Mouse (Mus musculus) spleen, postnatal 14 days (tissue): ENCODE measurements around the gene Spz1.
A peak's percentile ranks its signal among the peaks of the same experiment; 100 is the strongest.

Experiments used
- DNase-seq, 2 experiments: peaks; one replicate each; pipeline ENCODE4 v3.0.0; 2021 to 2022; ENCODE audit warnings: low spot score in 2 of 2

Gene Spz1

GRCm38 (mm10) chr13:92580220-92581043, 4.5 kb upstream of the Spz1 start:
- peak; percentile 33 to 57 for DNase-seq

DNA sequence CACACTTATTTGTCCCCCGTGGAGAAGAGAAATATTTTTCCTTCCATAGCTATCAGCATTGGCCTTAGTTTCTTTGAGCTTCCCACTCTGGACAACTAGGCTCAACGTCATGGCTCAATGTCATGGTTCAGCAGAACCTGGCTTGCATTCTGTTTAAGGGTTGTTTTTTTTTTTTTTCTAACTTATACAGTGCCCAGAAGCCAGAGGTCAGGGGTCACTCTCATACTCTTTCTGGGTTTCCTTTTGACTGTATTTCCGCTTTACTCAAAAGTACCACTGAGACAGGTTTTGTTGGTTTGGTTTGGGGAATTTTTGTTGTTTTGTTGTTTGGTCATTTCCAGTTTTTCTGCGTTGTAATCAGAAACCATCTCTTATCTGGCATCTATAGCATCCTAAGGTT, 2.2 kb upstream of the Spz1 start:
- DNase-seq = no peak

GRCm38 (mm10) chr13:92576688-92577087, 716 bp upstream of the Spz1 start:
- DNase-seq = no peak

- DNase-seq = no peak
These were observed 16.5 kb downstream of the Spz1 start for GRCm38 (mm10) chr13:92559429-92559828.

GRCm38 (mm10) chr13:92557229-92557628, 18.7 kb downstream of the Spz1 start:
- DNase-seq = no peak

DNA sequence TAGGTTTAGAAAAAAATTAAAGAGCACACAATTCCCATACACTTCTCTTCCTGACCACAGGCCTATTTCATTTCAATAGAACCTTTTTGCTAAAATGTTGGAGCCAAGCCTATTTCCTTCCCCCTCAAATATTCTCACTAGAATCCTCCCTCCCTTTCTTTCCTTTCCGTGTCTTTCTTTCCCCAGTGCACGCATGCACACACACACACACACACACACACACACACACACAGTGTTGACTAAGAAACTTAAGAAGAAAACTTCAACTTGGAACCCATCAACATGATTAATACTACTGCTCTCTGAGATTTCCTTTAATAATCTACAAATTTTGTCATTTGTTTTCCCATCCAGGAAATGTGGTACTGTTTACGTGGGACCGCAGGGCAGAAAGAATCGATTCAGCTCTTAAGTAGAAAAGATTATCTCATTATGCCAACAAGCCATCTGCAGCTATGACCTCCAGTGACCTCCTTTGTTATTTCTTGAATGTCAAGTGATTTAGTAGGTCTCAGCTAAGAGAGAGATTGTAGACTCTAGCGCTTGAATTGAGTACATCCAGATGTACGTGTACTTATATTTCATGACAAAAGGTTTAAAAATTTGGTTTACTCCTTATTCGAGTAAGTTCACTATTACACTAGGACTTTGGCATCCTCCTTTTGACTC, 19.4 kb downstream of the Spz1 start:
- no peak for DNase-seq

- DNase-seq = no peak
These were observed 28.9 kb downstream of the Spz1 start for GRCm38 (mm10) chr13:92547093-92547492.

DNA sequence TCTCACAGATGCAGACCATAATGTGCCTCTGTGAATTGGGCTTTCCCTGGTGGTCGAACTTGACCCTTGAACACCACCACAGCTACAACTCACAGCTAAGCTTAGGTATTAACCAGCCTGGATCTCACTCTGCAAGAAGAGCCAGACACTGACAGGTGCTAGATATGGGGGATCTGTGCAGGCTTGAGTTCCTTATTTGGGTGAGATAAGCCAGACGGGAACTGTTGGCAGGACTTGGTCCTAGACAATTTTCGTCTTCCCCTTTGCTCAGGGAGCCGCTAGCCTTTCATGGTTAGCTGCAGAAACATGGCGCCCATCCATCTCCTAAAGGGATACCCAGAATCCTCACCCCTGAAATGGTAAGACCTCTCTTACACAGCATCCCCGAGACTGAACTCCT, 35.0 kb downstream of the Spz1 start:
- DNase-seq = no peak

DNA sequence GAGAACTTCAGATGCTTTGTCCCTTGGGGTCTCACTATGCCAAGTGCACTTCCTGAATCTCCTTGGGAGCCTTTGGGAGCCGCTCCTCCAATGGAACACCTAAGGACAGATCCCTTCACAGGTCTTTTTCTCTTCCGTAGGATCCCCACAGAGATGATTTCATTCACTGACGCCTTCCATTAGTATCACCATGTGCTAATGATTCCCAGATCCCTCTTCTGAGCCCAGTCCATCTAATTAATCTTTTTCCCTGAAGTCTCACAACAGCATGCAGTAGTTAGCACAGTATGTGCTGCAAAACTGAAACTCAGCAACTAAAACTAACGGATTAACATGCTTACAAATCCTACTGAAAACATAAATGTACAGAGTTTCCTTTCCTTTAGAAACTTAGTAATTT, 36.8 kb downstream of the Spz1 start:
- DNase-seq = no peak

DNA sequence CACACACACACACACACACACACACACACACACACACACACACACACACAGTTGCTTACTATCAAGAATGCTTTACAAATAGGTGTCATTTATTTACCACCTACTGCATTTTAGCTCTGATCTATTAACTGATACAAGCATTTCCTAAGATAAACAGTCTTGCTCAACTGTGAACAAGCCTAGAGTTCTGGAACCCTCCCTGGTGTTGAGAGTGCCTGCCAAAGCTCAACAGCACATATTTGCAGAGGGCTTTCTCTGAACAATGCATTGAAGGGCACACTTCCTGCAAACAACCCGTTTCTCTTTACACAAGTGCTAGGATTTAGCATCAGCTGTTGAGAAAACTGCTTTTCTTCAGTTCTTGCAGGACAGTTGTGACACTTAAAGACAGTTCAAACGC, 42.2 kb downstream of the Spz1 start:
- DNase-seq = no peak

DNA sequence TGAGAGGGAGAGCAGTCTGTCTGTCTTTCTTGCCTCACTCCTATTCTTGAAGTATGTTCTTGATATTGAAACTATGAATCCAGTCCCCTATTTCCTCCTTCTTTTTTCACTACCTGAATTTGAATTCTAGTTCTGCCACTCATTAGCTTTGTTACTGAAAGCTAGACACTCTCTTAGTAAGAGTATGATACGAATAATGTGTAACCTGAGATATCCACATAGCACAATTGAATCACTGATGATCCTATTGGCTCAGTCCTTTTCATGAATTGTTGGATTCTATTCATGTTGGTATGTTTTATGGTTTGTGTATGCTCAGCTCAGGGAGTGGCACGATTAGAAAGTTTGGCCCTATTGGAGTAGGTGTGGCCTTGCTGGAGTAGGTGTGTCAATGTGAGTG, 43.8 kb downstream of the Spz1 start:
- no peak for DNase-seq

- no peak for DNase-seq
These were observed 44.7 kb downstream of the Spz1 start for GRCm38 (mm10) chr13:92531237-92531636.

- DNase-seq = peak; percentile 92 to 94
These were observed 45.2 kb downstream of the Spz1 start, which contains the start of gene Zfyve16 for GRCm38 (mm10) chr13:92530721-92531211. TSS of gene Zfyve16 (minus strand) at chr13:92530868.

DNA sequence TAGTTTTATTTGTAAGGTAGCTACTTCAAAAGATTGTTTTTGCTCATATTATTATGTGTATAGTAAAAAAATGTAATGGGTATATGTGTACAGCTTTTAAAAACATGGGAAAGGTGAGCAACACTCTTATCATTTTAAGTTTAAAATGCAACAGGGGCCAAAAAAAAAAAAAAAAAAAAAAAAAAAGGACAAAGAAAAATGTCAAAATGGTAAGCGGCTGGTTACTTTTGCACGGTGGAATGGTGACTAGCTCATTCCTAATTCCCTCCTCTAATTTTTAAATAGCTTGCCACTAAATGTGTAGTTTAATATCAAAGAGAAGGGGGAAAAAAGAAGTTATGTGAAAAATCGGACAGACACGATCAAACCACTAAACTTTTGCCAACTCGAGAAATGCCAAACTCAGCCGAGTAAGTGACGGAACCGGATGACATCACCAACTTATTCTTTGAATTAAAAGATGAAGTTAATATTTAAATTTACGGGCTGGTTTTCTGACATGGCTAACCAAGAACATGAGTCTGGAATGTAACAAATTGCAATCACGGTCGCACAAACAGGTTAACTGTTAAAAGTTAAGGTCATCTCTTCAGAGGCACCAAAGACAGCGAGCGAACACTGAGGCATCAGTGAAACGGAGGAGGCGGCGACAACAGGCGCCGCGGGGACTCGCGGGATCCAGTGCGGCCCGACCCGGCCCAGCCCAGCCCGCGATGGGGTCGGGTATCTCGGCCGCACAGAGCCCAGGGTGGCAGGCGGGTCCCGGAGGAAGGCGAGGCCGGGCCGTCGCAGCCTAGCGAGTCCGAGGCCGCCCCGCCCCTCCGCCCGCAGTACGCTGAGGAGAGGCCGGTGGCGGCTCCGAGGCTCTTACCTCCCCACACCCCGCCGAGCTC, 45.9 kb downstream of the Spz1 start:
- no peak for DNase-seq
